24 mouse cellular contexts compared by ENCODE assay signal in the genomic region with DNA sequence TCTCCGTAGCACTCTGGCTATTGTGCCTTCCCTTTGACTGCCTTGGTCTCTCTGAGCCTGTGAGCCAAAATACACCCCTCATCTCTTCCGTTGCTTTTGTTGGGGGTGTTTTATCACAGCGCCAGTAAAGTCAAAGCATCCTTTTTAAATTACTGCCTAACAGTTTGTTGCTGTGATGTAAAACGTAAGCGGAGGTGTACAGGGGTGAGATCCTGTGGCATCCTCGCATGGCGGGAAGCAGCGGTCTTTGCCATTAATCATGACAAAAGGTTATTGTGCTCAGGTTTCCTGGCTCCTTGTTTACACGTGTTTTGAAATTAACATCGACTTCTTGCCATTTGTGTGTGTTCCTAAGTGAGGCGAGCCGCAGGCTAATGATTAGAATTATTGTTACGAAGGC.
"Had no signal": no experiment of that assay in that cellular context is flagged by ENCODE, and none has a peak within 500 bp of the region (broad histone marks: within the 10 kb centered on the region; RNA-seq: fewer than 3 reads in every experiment).

No protein-coding gene starts in this region.

- H3K27me3 ChIP-seq: heart, embryonic 12.5 days; hindbrain, embryonic 13.5 days; hindbrain, embryonic 15.5 days; kidney, embryonic 15.5 days; limb, embryonic 13.5 days; limb, embryonic 15.5 days; liver, embryonic 13.5 days; liver, embryonic 15.5 days had no signal

- H3K4me2 ChIP-seq: heart, embryonic 12.5 days; hindbrain, embryonic 13.5 days; hindbrain, embryonic 15.5 days; kidney, embryonic 15.5 days; limb, embryonic 13.5 days; limb, embryonic 15.5 days; liver, embryonic 11.5 days; liver, embryonic 13.5 days; liver, embryonic 15.5 days had no signal

- H3K4me1 ChIP-seq: heart, embryonic 12.5 days; limb, embryonic 13.5 days; limb, embryonic 15.5 days; liver, embryonic 13.5 days; liver, embryonic 15.5 days had no signal

- DNase-seq: gastrocnemius, adult 2 months; gastrocnemius, postnatal 10 days; gastrocnemius, postnatal 25 days; heart, postnatal 14 days; heart, postnatal 36 days; kidney, adult 11 months; kidney, adult 2 months; kidney, adult 9 months; kidney, postnatal 10 days; kidney, postnatal 25 days; liver, embryonic 13.5 days had no signal

- H3K4me3 ChIP-seq: gastrocnemius, adult 2 months; heart, embryonic 10.5 days; heart, embryonic 12.5 days; hindbrain, embryonic 13.5 days; hindbrain, embryonic 15.5 days; kidney, embryonic 15.5 days; layer of hippocampus, adult 2 months; left cerebral cortex, adult 2 months; limb, embryonic 13.5 days; limb, embryonic 15.5 days; liver, embryonic 13.5 days; liver, embryonic 15.5 days had no signal

- H3K36me3 ChIP-seq: heart, embryonic 10.5 days; heart, embryonic 12.5 days; hindbrain, embryonic 13.5 days; hindbrain, embryonic 15.5 days; kidney, embryonic 15.5 days; limb, embryonic 13.5 days; limb, embryonic 15.5 days; liver, embryonic 13.5 days; liver, embryonic 15.5 days had no signal

- H3K27ac ChIP-seq: gastrocnemius, adult 2 months; heart, embryonic 10.5 days; hindbrain, embryonic 13.5 days; hindbrain, embryonic 15.5 days; hindbrain, postnatal 0 days; kidney, embryonic 15.5 days; layer of hippocampus, adult 2 months; left cerebral cortex, adult 2 months; limb, embryonic 13.5 days; limb, embryonic 15.5 days; liver, embryonic 13.5 days; liver, embryonic 15.5 days had no signal

- ATAC-seq: hindbrain, postnatal 0 days; intestine, embryonic 16.5 days had no signal

- H3K9me3 ChIP-seq: heart, embryonic 10.5 days; hindbrain, embryonic 13.5 days; hindbrain, embryonic 15.5 days; kidney, embryonic 15.5 days; limb, embryonic 13.5 days; limb, embryonic 15.5 days; liver, embryonic 13.5 days; liver, embryonic 15.5 days had no signal

- H3K9ac ChIP-seq: heart, embryonic 12.5 days; hindbrain, embryonic 13.5 days; hindbrain, embryonic 15.5 days; kidney, embryonic 15.5 days; limb, embryonic 13.5 days; limb, embryonic 15.5 days; liver, embryonic 13.5 days; liver, embryonic 15.5 days had no signal
